Mouse (Mus musculus) right cerebral cortex, postnatal 14 days (tissue): Measurements from ENCODE around the gene Dvl1.

Source experiments
- DNase-seq: peaks from one replicate; pipeline ENCODE4 v3.0.0; 2022

Gene Dvl1

GRCm38 (mm10) chr4:155886330-155886729 lies 39.1 kb downstream of the Dvl1 start:
- DNase-seq, result no peak

GRCm38 (mm10) chr4:155887674-155888073 lies 40.5 kb downstream of the Dvl1 start:
- no peak for DNase-seq

- DNase-seq, result no peak
Measured at GRCm38 (mm10) chr4:155888181-155888580, 41.0 kb downstream of the Dvl1 start.

- DNase-seq, result no peak
Measured at GRCm38 (mm10) chr4:155889316-155889715, 42.1 kb downstream of the Dvl1 start.

GRCm38 (mm10) chr4:155891011-155891471 lies 43.8 kb downstream of the Dvl1 start:
- no peak for DNase-seq

- DNase-seq, result peak; percentile 98
Measured at GRCm38 (mm10) chr4:155891551-155892001, 44.4 kb downstream of the Dvl1 start, which contains the start of the genes Pusl1 and Acap3. Gene Pusl1, minus strand, starts transcription at chr4:155891781. Gene Acap3, plus strand, starts transcription at chr4:155891822.

- peak; percentile 87 for DNase-seq
Measured at GRCm38 (mm10) chr4:155892017-155892416, 44.8 kb downstream of the Dvl1 start.

GRCm38 (mm10) chr4:155892438-155893211 lies 45.4 kb downstream of the Dvl1 start:
- DNase-seq, result no peak

- DNase-seq, result no peak
Measured at GRCm38 (mm10) chr4:155893212-155893690, 46.0 kb downstream of the Dvl1 start.

GRCm38 (mm10) chr4:155894311-155894881 lies 47.2 kb downstream of the Dvl1 start:
- peak; percentile 73 for DNase-seq

- peak; percentile 82 for DNase-seq
Measured at GRCm38 (mm10) chr4:155895216-155895615, 48.0 kb downstream of the Dvl1 start.

GRCm38 (mm10) chr4:155895826-155896225 lies 48.6 kb downstream of the Dvl1 start:
- no peak for DNase-seq

- no peak for DNase-seq
Measured at GRCm38 (mm10) chr4:155896461-155896860, 49.3 kb downstream of the Dvl1 start.

GRCm38 (mm10) chr4:155898318-155898717 lies 51.1 kb downstream of the Dvl1 start:
- no peak for DNase-seq

GRCm38 (mm10) chr4:155899355-155899754 lies 52.2 kb downstream of the Dvl1 start:
- DNase-seq, result no peak

GRCm38 (mm10) chr4:155901205-155901604 lies 54.0 kb downstream of the Dvl1 start:
- DNase-seq, result peak; percentile 37

- DNase-seq, result no peak
Measured at GRCm38 (mm10) chr4:155903246-155903645, 56.0 kb downstream of the Dvl1 start.

- peak; percentile 66 for DNase-seq
Measured at GRCm38 (mm10) chr4:155904318-155905102, 57.3 kb downstream of the Dvl1 start.

GRCm38 (mm10) chr4:155905634-155906033 lies 58.4 kb downstream of the Dvl1 start:
- no peak for DNase-seq

- no peak for DNase-seq
Measured at GRCm38 (mm10) chr4:155906125-155906524, 58.9 kb downstream of the Dvl1 start.

GRCm38 (mm10) chr4:155907003-155907402 lies 59.8 kb downstream of the Dvl1 start:
- DNase-seq, result no peak

- no peak for DNase-seq
Measured at GRCm38 (mm10) chr4:155908281-155908680, 61.1 kb downstream of the Dvl1 start.

GRCm38 (mm10) chr4:155908751-155909150 lies 61.5 kb downstream of the Dvl1 start:
- no peak for DNase-seq
